Mouse (Mus musculus) kidney, postnatal 4 days (tissue): ENCODE data around the gene Tnfrsf25.

Experiments used
- DNase-seq, 2 experiments: peaks; one replicate each; pipeline ENCODE4 v3.0.0; 2021; ENCODE audit warnings: mixed read lengths in 2 of 2

The Tnfrsf25 gene

DNA sequence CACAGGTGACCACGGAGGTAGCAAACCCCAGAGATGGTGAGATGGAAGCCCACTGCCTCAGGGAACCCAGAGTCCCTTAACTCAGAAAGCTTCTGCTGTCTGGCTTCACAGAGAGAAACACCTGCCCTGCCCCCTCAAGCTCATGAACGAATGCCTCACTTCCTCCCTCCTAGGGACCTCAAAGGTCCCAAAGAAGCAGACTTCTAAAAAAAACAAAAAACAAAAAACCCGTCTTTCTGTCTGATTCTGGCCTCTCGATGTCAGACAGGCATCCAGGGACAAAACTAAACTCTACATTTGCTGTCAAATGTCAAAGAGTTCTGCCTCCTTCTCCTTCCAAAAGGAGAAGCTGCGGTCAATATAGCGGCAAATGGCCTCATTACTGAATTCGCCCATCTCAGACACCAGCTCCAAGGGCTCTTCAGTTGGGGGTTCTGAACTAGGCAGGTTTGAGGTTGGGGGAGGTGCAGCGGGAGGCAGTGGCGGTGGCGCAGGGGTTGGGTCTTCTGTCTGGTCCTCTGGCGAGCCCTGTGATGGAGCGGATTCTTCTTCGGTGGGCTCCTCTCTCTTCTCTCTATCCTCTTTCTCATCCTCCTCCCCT is 8.7 kb downstream of the Tnfrsf25 start:
- DNase-seq: no peak

GRCm38 (mm10) chr4:152125161-152126025 is 9.7 kb downstream of the Tnfrsf25 start:
- DNase-seq: peak in 1 of 2 experiments; percentile 59

DNA sequence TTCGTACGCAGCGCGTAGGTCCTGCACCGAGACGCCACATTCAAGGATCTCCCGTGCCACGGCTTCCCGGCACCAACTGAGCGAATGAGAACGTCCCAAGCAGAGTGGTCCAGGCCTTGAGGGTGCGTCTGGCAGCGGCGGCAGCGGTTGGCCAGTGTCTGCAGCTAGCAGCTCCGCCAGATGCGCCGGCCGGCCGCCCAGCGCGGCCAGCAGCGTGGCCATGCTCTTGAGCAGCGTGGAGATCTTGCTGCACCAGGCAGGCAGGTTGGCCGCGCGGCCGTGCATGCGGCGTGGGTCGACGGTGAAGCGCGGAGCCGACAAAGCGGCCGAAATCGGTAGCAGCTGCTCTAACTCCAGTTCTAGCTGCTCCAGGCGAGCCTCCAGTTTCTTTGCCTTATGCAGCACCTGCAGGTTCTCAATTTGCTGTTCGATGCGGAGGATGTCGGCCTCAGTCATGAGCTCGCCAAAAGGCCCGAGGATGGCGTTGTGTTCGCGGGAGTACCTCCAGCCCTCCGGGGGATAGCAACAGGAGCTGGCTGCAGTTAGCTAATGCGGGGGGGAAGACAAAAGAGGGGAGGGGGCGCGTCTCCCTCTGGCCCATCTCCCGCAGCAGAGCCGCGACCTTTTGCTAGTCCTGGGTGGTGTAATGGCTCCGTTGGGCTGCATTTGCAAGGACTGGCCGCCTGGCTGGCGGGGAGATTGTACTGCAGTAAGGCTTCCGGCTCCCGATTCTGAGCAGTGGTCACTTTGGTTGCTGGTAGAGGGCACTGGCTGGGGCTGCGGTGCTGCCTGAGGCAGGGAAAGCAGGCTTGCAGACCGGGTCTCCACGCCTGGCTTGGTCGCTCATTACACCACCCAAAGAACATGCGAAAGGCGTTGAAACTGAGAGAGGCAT is 10.5 kb downstream of the Tnfrsf25 start:
- DNase-seq: peak; percentile 59 to 72

- no peak for DNase-seq
Measured at GRCm38 (mm10) chr4:152127884-152128283, 12.2 kb downstream of the Tnfrsf25 start.

GRCm38 (mm10) chr4:152128784-152129183 is 13.1 kb downstream of the Tnfrsf25 start:
- peak; percentile 55 to 76 for DNase-seq

DNA sequence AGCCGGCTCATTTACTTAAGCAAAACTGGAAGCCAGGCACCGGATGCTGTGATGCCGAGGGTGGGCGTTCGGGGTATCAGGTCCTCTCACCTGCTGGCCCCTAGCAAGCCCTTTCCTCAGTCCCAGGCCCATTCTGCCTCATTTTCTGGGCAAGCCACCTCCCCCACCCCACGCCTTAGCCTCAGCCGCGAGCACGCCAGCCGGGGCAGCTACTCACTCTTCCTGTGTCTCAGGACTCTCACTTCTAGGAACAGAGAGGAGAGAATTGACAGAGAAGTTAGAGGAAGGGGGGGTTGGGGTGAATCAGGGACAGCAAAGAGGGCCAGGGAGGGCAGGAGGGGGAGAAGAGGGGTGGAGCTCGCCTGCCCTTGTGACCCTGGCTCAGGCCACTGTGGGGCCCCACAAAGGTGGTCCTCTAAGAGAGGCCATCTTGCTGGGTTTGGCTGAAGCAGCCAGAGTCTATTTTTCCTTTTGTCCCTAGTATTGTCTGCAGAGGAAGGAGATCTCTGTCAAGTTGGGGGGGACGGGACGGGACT is 13.7 kb downstream of the Tnfrsf25 start:
- peak in 1 of 2 experiments; percentile 23 for DNase-seq

GRCm38 (mm10) chr4:152130771-152131653 is 15.3 kb downstream of the Tnfrsf25 start:
- DNase-seq: peak; percentile 80 to 86

DNA sequence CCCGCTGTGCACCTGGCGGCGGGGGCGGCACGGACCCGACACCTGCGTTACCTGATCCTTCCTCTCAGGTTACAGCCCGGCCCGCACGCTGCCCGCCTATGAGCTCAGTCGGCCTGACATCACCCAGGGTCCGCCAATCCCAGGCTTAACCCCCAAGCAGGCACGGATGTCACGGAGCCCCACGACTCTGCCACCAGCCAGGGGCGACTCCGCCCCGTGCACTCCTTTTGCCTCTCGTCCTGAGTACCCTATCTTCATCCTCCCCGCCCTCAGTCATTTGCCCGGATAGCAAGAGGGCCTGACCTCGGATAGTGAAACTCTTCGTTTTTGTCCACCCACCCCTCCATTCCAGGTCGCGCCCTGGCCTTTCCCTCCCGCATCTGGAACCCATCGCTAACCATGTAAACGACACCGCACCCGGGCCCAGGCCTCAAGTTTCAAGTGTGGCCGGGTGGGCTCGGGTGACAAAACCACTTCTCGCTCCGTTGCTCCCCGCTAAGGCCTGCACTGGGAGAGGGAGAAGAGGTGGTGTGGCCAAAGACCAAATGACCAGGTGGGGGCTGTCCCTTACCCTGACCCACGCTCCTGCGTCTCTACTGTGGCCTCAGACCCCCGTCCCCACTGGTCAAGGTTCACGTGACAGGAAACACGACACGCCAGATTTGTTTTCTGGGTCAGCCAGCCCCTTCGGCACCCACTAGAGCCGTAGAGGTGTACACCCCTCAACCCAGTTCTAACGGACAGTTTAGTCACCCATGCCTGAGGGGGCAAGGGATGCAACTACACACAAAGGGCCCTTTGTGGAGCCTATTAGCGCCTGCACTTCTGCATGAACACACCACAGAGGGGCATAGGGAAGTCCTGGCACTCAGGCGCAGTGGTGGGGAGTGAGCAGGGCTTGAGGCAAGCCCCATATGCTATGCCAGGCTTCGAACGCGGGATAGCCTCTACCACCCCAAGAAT is 16.4 kb downstream of the Tnfrsf25 start:
- DNase-seq: peak; percentile 51 to 75

- DNase-seq: peak in 1 of 2 experiments; percentile 26
Measured at GRCm38 (mm10) chr4:152132772-152133169, 17.0 kb downstream of the Tnfrsf25 start.

- DNase-seq: no peak
Measured at GRCm38 (mm10) chr4:152133213-152133612, 17.5 kb downstream of the Tnfrsf25 start.

DNA sequence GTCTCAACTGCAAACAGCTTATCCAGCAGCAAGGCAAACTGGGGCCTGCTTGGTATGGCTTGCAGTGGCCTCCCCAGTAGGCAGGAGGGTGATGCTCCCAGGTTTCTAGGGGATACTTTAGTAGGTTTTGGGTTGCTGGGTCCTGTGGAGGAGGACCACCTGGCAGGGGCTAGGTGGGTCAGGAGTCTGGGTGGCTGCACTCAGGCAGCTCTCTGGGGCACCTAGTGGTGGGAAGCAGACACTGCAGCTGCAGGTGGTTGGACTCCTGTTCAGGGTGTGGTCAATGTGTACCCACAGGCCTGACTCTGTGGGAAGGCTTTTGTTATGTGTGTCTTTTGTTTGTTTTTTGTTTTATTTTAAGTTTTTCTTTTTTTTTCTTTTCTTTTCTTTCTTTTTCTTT is 18.8 kb downstream of the Tnfrsf25 start:
- DNase-seq: peak; percentile 78 to 82

DNA sequence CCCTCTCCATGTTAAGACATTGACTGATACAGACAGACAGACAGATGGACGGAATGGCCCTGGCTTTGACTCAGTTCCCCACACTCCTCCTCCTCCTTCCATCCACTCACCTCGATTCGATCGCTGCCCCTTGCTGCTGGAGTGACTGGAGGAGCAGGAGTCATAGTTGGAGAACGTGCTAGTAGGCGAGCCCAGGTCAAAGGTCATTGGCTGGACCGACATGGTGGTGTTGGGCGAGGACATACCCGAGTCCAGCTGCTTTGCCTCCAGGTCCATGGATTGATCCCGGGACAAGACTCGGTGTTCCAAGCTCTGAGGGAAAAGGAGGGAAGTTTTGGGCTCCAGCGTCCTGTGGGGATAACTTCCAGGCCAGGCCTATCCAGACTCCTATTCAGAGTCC is 19.6 kb downstream of the Tnfrsf25 start:
- peak in 1 of 2 experiments; percentile 12 for DNase-seq

DNA sequence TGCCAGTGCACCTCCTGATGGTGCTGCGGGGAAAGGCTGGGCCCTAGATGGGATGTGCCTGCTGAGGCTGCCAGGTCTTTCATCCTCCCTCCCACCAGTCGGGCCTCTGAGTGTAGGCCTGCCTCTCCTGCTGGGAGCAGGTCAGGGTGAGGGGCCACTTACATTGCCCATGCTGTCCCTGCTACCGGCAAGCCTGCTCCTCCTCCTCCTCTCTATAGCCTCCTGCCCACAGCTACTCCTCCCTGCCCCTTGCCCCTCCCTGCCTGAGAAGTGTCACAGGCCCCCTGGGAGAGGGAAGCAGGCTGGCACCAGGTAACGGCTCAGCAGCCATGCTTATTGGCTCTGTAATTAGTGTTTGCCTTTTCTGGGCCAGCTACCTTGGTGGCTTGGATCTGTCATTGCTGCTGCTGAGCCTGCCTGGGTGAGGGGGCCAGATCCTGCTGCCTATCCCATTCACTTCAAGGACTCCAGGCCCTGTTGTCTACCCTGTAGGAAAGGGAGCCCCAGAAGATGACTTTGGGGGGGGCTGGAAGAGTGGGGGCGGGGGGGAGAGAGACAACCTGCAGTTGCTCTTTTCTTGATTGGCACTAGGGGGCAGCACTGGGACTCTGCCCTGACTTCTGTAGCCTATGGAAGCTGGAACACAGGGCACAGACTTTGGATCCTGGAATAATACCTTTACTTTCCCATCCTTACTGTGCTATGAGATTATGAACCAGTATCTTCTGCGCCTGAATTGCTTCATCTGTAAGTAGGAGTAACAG is 20.6 kb downstream of the Tnfrsf25 start:
- peak in 1 of 2 experiments; percentile 55 for DNase-seq

GRCm38 (mm10) chr4:152136876-152137250 is 21.1 kb downstream of the Tnfrsf25 start:
- DNase-seq: no peak

DNA sequence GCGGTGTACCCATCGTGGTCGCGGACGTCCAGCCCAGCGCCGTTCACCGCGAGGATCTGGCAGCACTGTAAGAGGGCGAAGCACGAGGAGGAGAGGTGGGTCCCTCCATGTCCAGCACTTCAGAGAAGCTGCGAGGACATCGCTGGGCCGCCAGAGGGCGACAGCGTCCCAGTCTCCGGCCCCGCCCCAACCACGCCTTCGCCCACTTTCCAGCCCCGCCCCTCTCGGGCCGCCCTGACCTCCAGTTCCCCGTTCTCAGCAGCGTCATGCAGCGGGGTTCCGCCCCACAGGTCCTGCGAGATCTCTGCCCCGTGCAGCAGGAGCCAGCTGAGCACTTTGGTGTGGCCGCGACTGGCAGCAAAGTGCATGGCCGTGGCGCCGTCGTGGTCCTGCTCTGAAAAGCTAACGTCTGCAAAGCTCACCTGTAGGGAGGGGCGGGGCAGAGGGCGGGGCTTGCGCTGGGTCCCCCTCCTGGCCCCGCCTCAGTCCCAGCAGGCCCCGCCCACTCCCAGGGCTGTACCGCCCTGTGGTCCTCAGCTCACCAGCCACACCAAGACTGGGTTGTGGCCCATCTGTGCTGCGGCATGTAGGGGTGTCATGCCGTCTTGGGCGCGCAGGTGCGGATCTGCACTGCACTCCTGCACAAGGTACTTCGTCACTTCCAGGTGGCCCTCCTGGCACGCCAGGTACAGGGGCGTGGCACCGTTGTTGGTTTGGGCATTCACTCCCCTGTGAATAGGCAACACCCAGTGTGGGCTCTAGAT is 22.9 kb downstream of the Tnfrsf25 start:
- peak; percentile 93 to 96 for DNase-seq

- peak; percentile 76 to 81 for DNase-seq
Measured at GRCm38 (mm10) chr4:152140441-152140840, 24.7 kb downstream of the Tnfrsf25 start.

GRCm38 (mm10) chr4:152141521-152142135 is 25.9 kb downstream of the Tnfrsf25 start:
- peak in 1 of 2 experiments; percentile 2 for DNase-seq

GRCm38 (mm10) chr4:152143632-152144031 is 27.9 kb downstream of the Tnfrsf25 start:
- no peak for DNase-seq
